Mouse (Mus musculus) Patski (cell line): ENCODE results near the gene Utp11. TPM values are rescaled to one million over a fixed set of nuclear protein-coding genes. Genes with fewer than 3 reads are reported as not detected.

Experiments used
- ATAC-seq: fragments of 100-300 bp; one replicate; pipeline ENCODE4 v1.8.0; 2021
- CTCF ChIA-PET: fragments of 350-600 bp; sonication (Branson Sonifier 250); formaldehyde crosslinking; loops from one replicate; lab custom pipeline; 2022; ENCODE audit warnings: inconsistent platforms; lab: Charles Lee
- POLR2A ChIA-PET: fragments of 350-600 bp; sonication (Branson Sonifier 250); formaldehyde crosslinking; loops from one replicate; lab custom pipeline; 2022; ENCODE audit warnings: antibody characterized with exemption, inconsistent platforms; lab: Charles Lee
- DNase-seq: peaks from one replicate; pipeline ENCODE4 v3.0.0-alpha.2; 2011; ENCODE audit warnings: low read depth, low spot score
- H3K27me3 ChIP-seq: fragments of 371-371 bp; one replicate; pipeline ENCODE4 v1.5.1; 2021
- CTCF ChIP-seq: fragments of 100-300 bp; IDR thresholded peaks from one replicate; pipeline ENCODE4 v1.5.1; 2021
- in situ Hi-C: fragments of 300-500 bp; cut with MboI; formaldehyde crosslinking; loops from 3 replicates; pipeline ENCODE4 v1.11.1; 2018; ENCODE audit warnings: low pct_unique_long_range_greater_than_20kb, mixed read lengths
- polyA plus RNA-seq: library from polyadenylated mRNA; unstranded; gene quantifications from one replicate; pipeline ENCODE4 v1.2.3, GENCODE M21; 2021

Utp11 gene
- polyA plus RNA-seq, 1 experiment from 2014 or later, result 40.6 TPM

DNA sequence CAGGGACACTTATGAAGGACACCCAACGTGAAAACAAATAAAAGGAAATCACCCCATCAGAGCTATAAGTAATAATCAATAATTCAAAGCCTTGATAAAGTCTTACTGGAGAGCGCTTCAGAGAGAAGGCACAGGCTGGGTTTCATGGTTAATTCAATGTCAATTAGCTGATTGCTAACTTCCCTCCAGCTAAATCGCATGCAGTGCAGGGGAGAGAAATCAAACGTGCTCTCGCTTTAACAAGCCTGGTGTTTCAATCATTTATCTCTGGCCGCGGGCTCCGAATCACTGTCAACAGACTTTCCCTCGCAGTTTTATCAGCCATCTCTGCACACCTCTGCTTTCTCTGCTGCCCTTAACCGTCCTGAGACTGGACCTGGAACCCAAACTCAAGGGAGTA is 60.5 kb downstream of the Utp11 start:
- no peak for DNase-seq
- CTCF ChIA-PET, result no interaction called here
- in situ Hi-C loops, result no loop called here
- POLR2A ChIA-PET, result no interaction called here
- ATAC-seq, result no peak
- TF ChIP-seq CTCF, result no peak
- H3K27me3 ChIP-seq, result peaks cover 4% of the 10 kb centered on the region

- DNase-seq (no peak), ATAC-seq (no peak)
- peaks cover 4% of the 10 kb centered on the region for H3K27me3 ChIP-seq
- CTCF ChIA-PET, result no interaction called here
- in situ Hi-C loops, result no loop called here
- no peak for TF ChIP-seq CTCF
- POLR2A ChIA-PET, result no interaction called here
These were observed 61.9 kb downstream of the Utp11 start for GRCm38 (mm10) chr4:124631456-124631855.

Other genes starting within 250 kb of the Utp11 start
- not detected for gene 3100002H09Rik, start 82.8 kb downstream of the Utp11 start, polyA plus RNA-seq
- gene Pou3f1, start 36.8 kb downstream of the Utp11 start, polyA plus RNA-seq, result 0.24 TPM
- 35.5 TPM for gene Fhl3, start 7.1 kb upstream of the Utp11 start, polyA plus RNA-seq
- 59.3 TPM for gene Sf3a3, start 21.2 kb upstream of the Utp11 start, polyA plus RNA-seq
- 15.6 TPM for gene Inpp5b, start 48.2 kb upstream of the Utp11 start, polyA plus RNA-seq
- 8.3 TPM for gene Mtf1, start 108.5 kb upstream of the Utp11 start, polyA plus RNA-seq
- gene Yrdc, start 157.1 kb upstream of the Utp11 start, polyA plus RNA-seq, result 38.1 TPM
- gene 1110065P20Rik, start 157.6 kb upstream of the Utp11 start, polyA plus RNA-seq, result 53.9 TPM
- gene Maneal, start 168.6 kb upstream of the Utp11 start, polyA plus RNA-seq, result not detected
- gene Epha10, start 187.3 kb upstream of the Utp11 start, polyA plus RNA-seq, result not detected
- gene 9930104L06Rik, start 243.4 kb upstream of the Utp11 start, polyA plus RNA-seq, result 8.9 TPM
- 42.9 TPM for gene Cdca8, start 245.7 kb upstream of the Utp11 start, polyA plus RNA-seq